Mouse (Mus musculus) limb, embryonic 11.5 days (tissue): ENCODE measurements at regions not wholly inside any gene's neighbourhood (a gene's known extent, or its start where the extent isn't known, plus 50 kb on each side); places are given as distances from the start of the nearest gene placed in this dataset.
A peak's percentile ranks its signal among the peaks of the same experiment; 100 is the strongest.

Experiments used
- ATAC-seq: fragments of 200-750 bp; cut with Nextera tagmentation; 2 replicates; pipeline ENCODE4 v1.8.0; 2017; ENCODE audit warnings: low read depth; ENCODE audit not compliant: insufficient number of reproducible peaks, low FRiP score, low TSS enrichment
- DNase-seq: peaks from one replicate; pipeline ENCODE4 v3.0.0-alpha.2; 2015; ENCODE audit warnings: low spot score
- H3K27ac ChIP-seq: fragments of 300-500 bp; sonication (generic); replicated peaks from 2 replicates; pipeline ENCODE4 v1.5.1; 2014; ENCODE audit warnings: low read depth, mild to moderate bottlenecking, low read length
- H3K27me3 ChIP-seq: fragments of 300-500 bp; sonication (generic); 2 replicates; pipeline ENCODE4 v1.6.1; 2014; ENCODE audit warnings: mild to moderate bottlenecking, low read length, mixed read lengths; ENCODE audit not compliant: control insufficient read depth, insufficient read depth
- H3K36me3 ChIP-seq: fragments of 300-500 bp; sonication (generic); 2 replicates; pipeline ENCODE4 v1.6.1; 2014; ENCODE audit warnings: mild to moderate bottlenecking, low read length, moderate library complexity, mixed read lengths; ENCODE audit not compliant: control insufficient read depth, insufficient read depth
- H3K4me1 ChIP-seq: fragments of 300-500 bp; sonication (generic); 2 replicates; pipeline ENCODE4 v1.6.1; 2014; ENCODE audit warnings: low read length, mixed read lengths; ENCODE audit not compliant: control insufficient read depth, insufficient read depth
- H3K4me2 ChIP-seq: fragments of 300-500 bp; sonication (generic); 2 replicates; pipeline ENCODE4 v1.6.1; 2014; ENCODE audit warnings: low read depth, mild to moderate bottlenecking, moderate library complexity; ENCODE audit not compliant: severe bottlenecking
- H3K4me3 ChIP-seq: fragments of 300-500 bp; sonication (generic); 2 replicates; pipeline ENCODE4 v1.5.1; 2014; ENCODE audit warnings: low read depth, low read length
- H3K9ac ChIP-seq: fragments of 300-500 bp; sonication (generic); 2 replicates; pipeline ENCODE4 v1.6.1; 2014; ENCODE audit warnings: mild to moderate bottlenecking, low read length
- H3K9me3 ChIP-seq: fragments of 300-500 bp; sonication (generic); 2 replicates; pipeline ENCODE4 v1.6.1; 2016; ENCODE audit warnings: low read length; ENCODE audit not compliant: control insufficient read depth
- WGBS: fragments of 180-500 bp; shearing (Covaris S2); extraction: QIAGEN DNeasy Blood & Tissue Kit; methylation state at CpG from one replicate; pipeline ENCODE4 v1.1.7; 2014; 5-methylcytosine and 5-hydroxymethylcytosine counted together

DNA sequence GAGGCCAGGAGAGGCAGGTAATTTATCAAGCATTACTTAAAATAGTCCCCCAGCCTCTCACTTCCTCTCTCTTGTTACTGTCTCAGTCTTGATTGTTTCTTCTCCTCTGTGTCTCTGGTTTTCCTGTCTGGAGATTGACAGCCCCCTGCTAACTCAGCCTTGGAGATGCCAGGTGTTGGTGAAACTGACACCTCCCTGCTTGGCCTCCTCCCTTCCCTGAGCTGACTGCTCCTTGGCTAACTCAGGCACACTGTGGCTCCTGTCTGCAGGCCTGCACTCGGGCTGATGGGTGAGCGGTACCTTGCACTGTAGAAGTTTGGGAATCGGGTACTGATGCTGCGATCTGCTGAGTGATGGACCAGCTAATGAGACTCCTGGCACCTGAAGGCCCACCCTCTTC lies 176.1 kb downstream of the Trim29 start:
- Histone ChIP-seq H3K9me3 (no peaks in the 10 kb centered on the region), H3K9ac (no peak overlapping the region), H3K4me2 (no peak overlapping the region), H3K27me3 (no peaks in the 10 kb centered on the region), H3K4me1 (no peaks in the 10 kb centered on the region), H3K36me3 (no peaks in the 10 kb centered on the region), H3K27ac (no peak overlapping the region), H3K4me3 (no peak overlapping the region)
- 38% methylated on average over 4 of the region's 4 CpGs for WGBS
- DNase-seq (no peak), ATAC-seq (no peak)

GRCm38 (mm10) chr9:43489205-43489604 lies 178.6 kb downstream of the Trim29 start:
- H3K4me1 ChIP-seq: no peaks in the 10 kb centered on the region
- no peaks in the 10 kb centered on the region for H3K36me3 ChIP-seq
- DNase-seq (no peak), ATAC-seq (no peak)
- WGBS: 72% methylated on average over 8 of the region's 8 CpGs
- H3K9ac ChIP-seq: no peak overlapping the region
- H3K9me3 ChIP-seq: no peaks in the 10 kb centered on the region
- no peaks in the 10 kb centered on the region for H3K27me3 ChIP-seq
- no peak overlapping the region for H3K27ac ChIP-seq
- no peak overlapping the region for H3K4me2 ChIP-seq
- H3K4me3 ChIP-seq: no peak overlapping the region

- no peak overlapping the region for H3K27ac ChIP-seq
- H3K4me2 ChIP-seq: no peak overlapping the region
- DNase-seq (no peak), ATAC-seq (no peak)
- no peak overlapping the region for H3K9ac ChIP-seq
- no peaks in the 10 kb centered on the region for H3K27me3 ChIP-seq
- H3K4me3 ChIP-seq: no peak overlapping the region
- no peaks in the 10 kb centered on the region for H3K36me3 ChIP-seq
- 71% methylated on average over 12 of the region's 12 CpGs for WGBS
- H3K9me3 ChIP-seq: no peaks in the 10 kb centered on the region
- H3K4me1 ChIP-seq: no peaks in the 10 kb centered on the region
These were observed 180.5 kb downstream of the Trim29 start for GRCm38 (mm10) chr9:43491024-43491751.

- H3K27ac ChIP-seq: no peak overlapping the region
- ATAC-seq: no peak
- WGBS: 30% methylated on average over 7 of the region's 7 CpGs
These were observed 181.8 kb downstream of the Trim29 start for GRCm38 (mm10) chr9:43492236-43493000.

GRCm38 (mm10) chr9:43498596-43498995 lies 187.9 kb downstream of the Trim29 start:
- 69% methylated on average over 14 of the region's 14 CpGs for WGBS
- no peak for ATAC-seq
- H3K27ac ChIP-seq: no peak overlapping the region
- no peaks in the 10 kb centered on the region for H3K9me3 ChIP-seq
- no peaks in the 10 kb centered on the region for H3K36me3 ChIP-seq
- no peaks in the 10 kb centered on the region for H3K4me1 ChIP-seq
- H3K4me3 ChIP-seq: no peak overlapping the region
- H3K9ac ChIP-seq: no peak overlapping the region
- no peak for DNase-seq
- H3K27me3 ChIP-seq: no peaks in the 10 kb centered on the region
- H3K4me2 ChIP-seq: no peak overlapping the region

More at GRCm38 (mm10) chr9:43492236-43493000, 181.8 kb downstream of the Trim29 start:
- no peak overlapping the region for H3K4me2 ChIP-seq
- H3K9me3 ChIP-seq: no peaks in the 10 kb centered on the region
- H3K4me1 ChIP-seq: no peaks in the 10 kb centered on the region
- H3K36me3 ChIP-seq: no peaks in the 10 kb centered on the region
- no peak overlapping the region for H3K4me3 ChIP-seq
- H3K27me3 ChIP-seq: no peaks in the 10 kb centered on the region
- no peak for DNase-seq
- H3K9ac ChIP-seq: no peak overlapping the region

DNA sequence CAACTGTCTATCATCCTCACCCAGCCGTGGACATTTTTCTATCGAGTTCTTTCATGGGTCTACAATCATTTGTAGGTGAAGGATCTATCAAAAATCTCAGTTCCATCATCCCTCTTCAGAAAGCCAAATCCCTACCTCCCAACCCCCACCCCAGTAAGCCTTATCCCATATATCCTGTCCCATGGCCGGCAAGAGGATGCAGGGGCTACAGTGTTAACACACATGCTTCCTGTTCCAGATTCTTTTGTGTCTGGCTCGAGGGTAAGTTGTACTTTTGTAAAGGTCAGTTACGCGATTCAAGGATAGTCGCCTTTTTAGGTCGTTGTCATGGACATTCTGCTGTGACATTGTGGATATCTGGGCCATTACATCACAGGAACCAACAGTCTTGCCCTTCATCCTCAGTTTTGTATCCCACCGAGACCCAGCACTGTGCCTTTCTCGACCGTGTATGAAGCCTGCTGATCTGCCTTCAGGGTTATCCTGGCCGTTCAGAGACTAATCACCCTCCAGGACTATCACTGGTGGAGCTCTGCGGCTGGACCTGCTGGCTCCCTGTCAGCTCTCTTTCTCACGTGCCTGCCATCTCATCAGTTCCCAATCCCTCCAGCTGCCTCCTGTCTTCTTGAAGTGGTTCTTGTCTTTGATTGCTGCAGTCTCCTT lies 193.8 kb downstream of the Trim29 start:
- Histone ChIP-seq H3K36me3 (no peaks in the 10 kb centered on the region), H3K4me3 (no peak overlapping the region), H3K9ac (no peak overlapping the region), H3K27me3 (no peaks in the 10 kb centered on the region), H3K4me1 (peaks cover 6% of the 10 kb centered on the region), H3K27ac (0 out of 2 replicates have a peak overlapping the region, but pooled peaks have one; percentile 3), H3K4me2 (no peak overlapping the region), H3K9me3 (no peaks in the 10 kb centered on the region)
- no peak for DNase-seq
- ATAC-seq: no peak
- 57% methylated on average over 14 of the region's 14 CpGs for WGBS

DNA sequence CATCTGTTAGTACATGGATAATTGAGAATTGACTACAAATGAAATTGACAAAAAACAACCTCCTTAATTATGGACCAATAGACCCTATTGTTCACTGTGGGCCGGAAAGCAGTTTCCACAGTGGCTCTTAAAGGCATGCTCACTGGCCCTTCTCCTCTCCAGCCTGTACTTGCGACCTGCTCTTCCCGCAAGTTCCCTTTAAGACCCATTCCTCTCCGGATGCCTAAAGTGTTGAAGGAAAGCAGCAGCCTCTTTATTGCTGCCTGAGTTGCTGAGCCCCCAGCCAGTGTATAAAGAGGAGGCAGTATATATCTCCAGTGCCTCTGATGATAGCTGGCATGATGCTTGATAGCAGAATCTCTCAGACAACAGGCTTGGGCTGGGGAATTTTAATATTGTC lies 195.2 kb downstream of the Trim29 start:
- DNase-seq: peak; percentile 39
- Histone ChIP-seq H3K9me3 (no peaks in the 10 kb centered on the region), H3K27ac (no peak overlapping the region), H3K4me2 (0 out of 2 replicates have a peak overlapping the region, but pooled peaks have one; percentile 10), H3K4me1 (peaks cover 6% of the 10 kb centered on the region), H3K9ac (no peak overlapping the region), H3K27me3 (no peaks in the 10 kb centered on the region), H3K36me3 (no peaks in the 10 kb centered on the region), H3K4me3 (no peak overlapping the region)
- ATAC-seq: no peak
- WGBS: 14% methylated on average over 4 of the region's 4 CpGs

- ATAC-seq (no peak), DNase-seq (no peak)
- Histone ChIP-seq H3K9ac (no peak overlapping the region), H3K36me3 (no peaks in the 10 kb centered on the region), H3K4me1 (peaks cover 6% of the 10 kb centered on the region), H3K4me3 (no peak overlapping the region), H3K4me2 (0 out of 2 replicates have a peak overlapping the region, but pooled peaks have one; percentile 10), H3K27me3 (no peaks in the 10 kb centered on the region), H3K9me3 (no peaks in the 10 kb centered on the region), H3K27ac (no peak overlapping the region)
- WGBS: 30% methylated on average over 6 of the region's 6 CpGs
These were observed 195.6 kb downstream of the Trim29 start for GRCm38 (mm10) chr9:43506276-43506675.
